Mouse (Mus musculus) cerebellum, adult 2 months (tissue): Measurements from ENCODE around the gene Fyn. TPM values are rescaled to one million over a fixed set of nuclear protein-coding genes. Genes with fewer than 3 reads are reported as not detected.

ENCODE experiments used
- DNase-seq, 2 experiments: peaks; one replicate each; pipeline ENCODE4 v3.0.0; 2021
- H3K27ac ChIP-seq: fragments of 200-500 bp; 2 replicates; pipeline ENCODE4 v1.5.1; 2012; ENCODE audit warnings: low read length, control low read depth, inconsistent platforms; ENCODE audit not compliant: insufficient read depth
- H3K27me3 ChIP-seq: fragments of 200-500 bp; 2 replicates; pipeline ENCODE4 v1.6.1; 2012; ENCODE audit warnings: inconsistent platforms, mild to moderate bottlenecking, low read length, moderate library complexity; ENCODE audit not compliant: control insufficient read depth, insufficient read depth
- H3K4me1 ChIP-seq: fragments of 200-500 bp; 2 replicates; pipeline ENCODE4 v1.6.1; 2011; ENCODE audit warnings: low read length; ENCODE audit not compliant: control insufficient read depth, insufficient read depth
- H3K4me3 ChIP-seq: fragments of 200-500 bp; replicated peaks from 2 replicates; pipeline ENCODE3; 2011; ENCODE audit warnings: mild to moderate bottlenecking, low read depth, low read length, control low read depth; ENCODE audit not compliant: insufficient read depth
- CTCF ChIP-seq: fragments of 200-500 bp; IDR thresholded peaks from 2 replicates; pipeline ENCODE4 v1.5.1; 2011; ENCODE audit warnings: low read depth, mild to moderate bottlenecking, control low read depth, low read length, moderate library complexity, borderline replicate concordance; ENCODE audit not compliant: insufficient read depth
- POLR2A ChIP-seq: fragments of 200-500 bp; IDR thresholded peaks from 2 replicates; pipeline ENCODE4 v1.6.1; 2011; ENCODE audit warnings: low read length, control low read depth, borderline replicate concordance; ENCODE audit not compliant: insufficient read depth
- WGBS: fragments of 180-500 bp; shearing (Covaris S2); methylation state at CpG from one replicate; pipeline ENCODE4 v1.1.7; 2018; 5-methylcytosine and 5-hydroxymethylcytosine counted together
- polyA plus RNA-seq: library from polyadenylated mRNA; depleted of rRNA; stranded (reverse); fragments of >200 nt; gene quantifications from 2 replicates; pipeline ENCODE4 v1.2.3, GENCODE M21; 2012

Fyn gene
- polyA plus RNA-seq, 1 experiment = 104 TPM

GRCm38 (mm10) chr10:39406798-39407189, 38.1 kb downstream of the Fyn start:
- no peaks in the 10 kb centered on the region for H3K27me3 ChIP-seq
- H3K4me1 ChIP-seq = peaks cover 45% of the 10 kb centered on the region
- WGBS = 42% methylated on average over 7 of the region's 7 CpGs
- TF ChIP-seq CTCF (no peak), POLR2A (no peak)
- H3K4me3 ChIP-seq = no peak overlapping the region
- no peak for DNase-seq
- no peak overlapping the region for H3K27ac ChIP-seq

DNA sequence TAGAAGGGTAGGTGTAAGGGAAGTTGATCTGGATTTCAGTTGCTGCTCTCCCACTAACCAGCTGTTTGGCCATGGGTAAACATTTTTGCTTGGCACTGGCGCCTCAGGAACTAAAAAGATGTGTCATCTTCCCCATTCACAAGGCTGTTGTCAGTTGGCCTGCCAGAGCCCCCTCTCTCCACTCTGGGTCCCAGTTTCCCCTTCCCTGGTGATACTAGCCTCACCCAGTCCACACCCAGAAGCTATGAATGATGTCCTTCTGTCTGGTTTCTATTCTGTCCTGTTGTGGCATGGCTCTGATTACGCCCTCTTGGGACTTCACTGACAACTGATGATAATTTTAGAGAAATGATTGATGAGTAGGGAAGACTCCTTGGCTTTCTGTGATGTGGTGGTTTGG, 38.9 kb downstream of the Fyn start:
- Histone ChIP-seq H3K4me3 (no peak overlapping the region), H3K4me1 (peaks cover 48% of the 10 kb centered on the region), H3K27ac (no peak overlapping the region), H3K27me3 (no peaks in the 10 kb centered on the region)
- TF ChIP-seq POLR2A (no peak), CTCF (no peak)
- 98% methylated on average over 2 of the region's 2 CpGs for WGBS
- no peak for DNase-seq

- H3K27me3 ChIP-seq = no peaks in the 10 kb centered on the region
- H3K27ac ChIP-seq = no peak overlapping the region
- H3K4me3 ChIP-seq = no peak overlapping the region
- no peak for TF ChIP-seq CTCF
- no peak for TF ChIP-seq POLR2A
- WGBS = 69% methylated on average over 7 of the region's 7 CpGs
- peaks cover 42% of the 10 kb centered on the region for H3K4me1 ChIP-seq
- no peak for DNase-seq
Observed at GRCm38 (mm10) chr10:39409602-39410001, 40.9 kb downstream of the Fyn start.

GRCm38 (mm10) chr10:39410151-39410649, 41.5 kb downstream of the Fyn start:
- no peak for TF ChIP-seq POLR2A
- no peak for TF ChIP-seq CTCF
- Histone ChIP-seq H3K27ac (0 out of 2 replicates have a peak overlapping the region, but pooled peaks have one; percentile 39), H3K4me3 (no peak overlapping the region), H3K4me1 (peaks cover 37% of the 10 kb centered on the region), H3K27me3 (no peaks in the 10 kb centered on the region)
- WGBS = 19% methylated on average over 6 of the region's 6 CpGs
- no peak for DNase-seq

- no peak overlapping the region for H3K4me3 ChIP-seq
- peaks cover 42% of the 10 kb centered on the region for H3K4me1 ChIP-seq
- no peak for DNase-seq
- H3K27ac ChIP-seq = no peak overlapping the region
- H3K27me3 ChIP-seq = no peaks in the 10 kb centered on the region
- 52% methylated on average over 8 of the region's 8 CpGs for WGBS
- TF ChIP-seq POLR2A (no peak), CTCF (no peak)
Observed at GRCm38 (mm10) chr10:39411857-39412559, 43.4 kb downstream of the Fyn start.

GRCm38 (mm10) chr10:39412826-39413620, 44.4 kb downstream of the Fyn start:
- DNase-seq = no peak
- Histone ChIP-seq H3K4me1 (peaks cover 42% of the 10 kb centered on the region), H3K4me3 (no peak overlapping the region), H3K27ac (no peak overlapping the region), H3K27me3 (no peaks in the 10 kb centered on the region)
- TF ChIP-seq POLR2A = no peak
- TF ChIP-seq CTCF = no peak
- WGBS = 87% methylated on average over 18 of the region's 18 CpGs

GRCm38 (mm10) chr10:39414068-39414467, 45.4 kb downstream of the Fyn start:
- peaks cover 42% of the 10 kb centered on the region for H3K4me1 ChIP-seq
- H3K4me3 ChIP-seq = no peak overlapping the region
- no peaks in the 10 kb centered on the region for H3K27me3 ChIP-seq
- 95% methylated on average over 1 of the region's 1 CpGs for WGBS
- TF ChIP-seq POLR2A (no peak), CTCF (no peak)
- no peak overlapping the region for H3K27ac ChIP-seq
- DNase-seq = no peak

- TF ChIP-seq POLR2A (no peak), CTCF (no peak)
- Histone ChIP-seq H3K4me3 (no peak overlapping the region), H3K4me1 (peaks cover 29% of the 10 kb centered on the region), H3K27me3 (no peaks in the 10 kb centered on the region), H3K27ac (no peak overlapping the region)
- peak; percentile 69 to 88 for DNase-seq
- 4% methylated on average over 2 of the region's 2 CpGs for WGBS
Observed at GRCm38 (mm10) chr10:39415586-39415985, 46.9 kb downstream of the Fyn start.
